Mouse (Mus musculus) hindbrain, embryonic 15.5 days (tissue): ENCODE measurements at regions not wholly inside any gene's neighbourhood (a gene's known extent, or its start where the extent isn't known, plus 50 kb on each side); places are given as distances from the start of the nearest gene placed in this dataset.

Experiments used
- ATAC-seq: fragments of 200-750 bp; cut with Nextera tagmentation; 2 replicates; pipeline ENCODE4 v1.8.0; 2017; ENCODE audit warnings: low read depth, moderate number of reproducible peaks, moderate TSS enrichment; ENCODE audit not compliant: low FRiP score
- H3K27ac ChIP-seq: fragments of 300-500 bp; sonication (generic); replicated peaks from 2 replicates; pipeline ENCODE4 v1.5.1; 2015; ENCODE audit warnings: mild to moderate bottlenecking, inconsistent platforms
- H3K27me3 ChIP-seq: fragments of 300-500 bp; sonication (generic); 2 replicates; pipeline ENCODE4 v1.6.1; 2015; ENCODE audit warnings: control low read depth, inconsistent platforms
- H3K36me3 ChIP-seq: fragments of 300-500 bp; sonication (generic); 2 replicates; pipeline ENCODE4 v1.6.1; 2015; ENCODE audit warnings: control low read depth, inconsistent platforms
- H3K4me1 ChIP-seq: fragments of 300-500 bp; sonication (generic); replicated peaks from 2 replicates; pipeline ENCODE4 v1.6.1; 2015; ENCODE audit warnings: control low read depth, inconsistent platforms
- H3K4me2 ChIP-seq: fragments of 300-500 bp; sonication (generic); 2 replicates; pipeline ENCODE4 v1.6.1; 2015; ENCODE audit warnings: moderate library complexity, mild to moderate bottlenecking, inconsistent platforms
- H3K4me3 ChIP-seq: fragments of 300-500 bp; sonication (generic); 2 replicates; pipeline ENCODE4 v1.5.1; 2015; ENCODE audit warnings: mild to moderate bottlenecking, inconsistent platforms
- H3K9ac ChIP-seq: fragments of 300-500 bp; sonication (generic); 2 replicates; pipeline ENCODE4 v1.6.1; 2015; ENCODE audit warnings: inconsistent platforms
- H3K9me3 ChIP-seq: fragments of 300-500 bp; sonication (generic); 2 replicates; pipeline ENCODE4 v1.6.1; 2016; ENCODE audit warnings: control low read depth, inconsistent platforms
- WGBS: fragments of 180-500 bp; shearing (Covaris S2); methylation state at CpG from one replicate; pipeline ENCODE4 v1.1.7; 2015; 5-methylcytosine and 5-hydroxymethylcytosine counted together

GRCm38 (mm10) chr5:142329724-142330520 is 71.4 kb upstream of the Foxk1 start:
- H3K4me2 ChIP-seq, result no peak overlapping the region
- no peak for ATAC-seq
- no peak overlapping the region for H3K9ac ChIP-seq
- H3K9me3 ChIP-seq, result no peaks in the 10 kb centered on the region
- H3K4me1 ChIP-seq, result no peaks in the 10 kb centered on the region
- H3K4me3 ChIP-seq, result no peak overlapping the region
- H3K27ac ChIP-seq, result no peak overlapping the region
- WGBS, result 82% methylated on average over 7 of the region's 7 CpGs
- no peaks in the 10 kb centered on the region for H3K36me3 ChIP-seq
- no peaks in the 10 kb centered on the region for H3K27me3 ChIP-seq

GRCm38 (mm10) chr5:142332744-142333143 is 68.6 kb upstream of the Foxk1 start:
- H3K9ac ChIP-seq, result no peak overlapping the region
- no peak overlapping the region for H3K4me2 ChIP-seq
- H3K27me3 ChIP-seq, result no peaks in the 10 kb centered on the region
- no peak for ATAC-seq
- H3K4me1 ChIP-seq, result no peaks in the 10 kb centered on the region
- H3K9me3 ChIP-seq, result no peaks in the 10 kb centered on the region
- H3K27ac ChIP-seq, result no peak overlapping the region
- no peaks in the 10 kb centered on the region for H3K36me3 ChIP-seq
- WGBS, result 48% methylated on average over 9 of the region's 9 CpGs
- H3K4me3 ChIP-seq, result no peak overlapping the region

DNA sequence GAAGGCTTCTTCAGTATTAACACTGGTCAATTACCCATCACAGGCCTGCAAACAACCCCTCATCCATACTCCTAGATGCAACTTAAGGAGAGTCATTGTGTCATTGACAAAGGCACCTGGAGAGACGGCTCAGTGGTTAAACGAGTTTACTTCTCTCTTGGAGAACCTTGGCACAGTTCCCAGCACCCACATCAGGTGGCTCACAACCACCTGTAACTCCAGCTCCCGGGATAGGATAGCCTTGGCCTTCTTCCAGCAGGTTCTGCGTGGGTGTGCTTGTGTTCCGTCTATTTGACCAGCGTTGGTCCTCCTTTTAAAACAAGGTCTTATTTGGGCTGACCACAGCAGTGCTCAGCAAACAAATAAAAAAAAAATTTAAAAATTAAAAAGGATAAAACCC is 63.9 kb upstream of the Foxk1 start:
- H3K27ac ChIP-seq, result no peak overlapping the region

GRCm38 (mm10) chr5:142338051-142338450 is 63.2 kb upstream of the Foxk1 start:
- 78% methylated on average over 11 of the region's 11 CpGs for WGBS
- Histone ChIP-seq H3K4me2 (no peak overlapping the region), H3K36me3 (no peaks in the 10 kb centered on the region)

More for the DNA sequence above, 63.9 kb upstream of the Foxk1 start:
- Histone ChIP-seq H3K9ac (no peak overlapping the region), H3K9me3 (no peaks in the 10 kb centered on the region), H3K4me1 (no peaks in the 10 kb centered on the region), H3K4me3 (no peak overlapping the region), H3K27me3 (no peaks in the 10 kb centered on the region), H3K36me3 (no peaks in the 10 kb centered on the region), H3K4me2 (no peak overlapping the region)
- 69% methylated on average over 6 of the region's 6 CpGs for WGBS
- no peak for ATAC-seq

DNA sequence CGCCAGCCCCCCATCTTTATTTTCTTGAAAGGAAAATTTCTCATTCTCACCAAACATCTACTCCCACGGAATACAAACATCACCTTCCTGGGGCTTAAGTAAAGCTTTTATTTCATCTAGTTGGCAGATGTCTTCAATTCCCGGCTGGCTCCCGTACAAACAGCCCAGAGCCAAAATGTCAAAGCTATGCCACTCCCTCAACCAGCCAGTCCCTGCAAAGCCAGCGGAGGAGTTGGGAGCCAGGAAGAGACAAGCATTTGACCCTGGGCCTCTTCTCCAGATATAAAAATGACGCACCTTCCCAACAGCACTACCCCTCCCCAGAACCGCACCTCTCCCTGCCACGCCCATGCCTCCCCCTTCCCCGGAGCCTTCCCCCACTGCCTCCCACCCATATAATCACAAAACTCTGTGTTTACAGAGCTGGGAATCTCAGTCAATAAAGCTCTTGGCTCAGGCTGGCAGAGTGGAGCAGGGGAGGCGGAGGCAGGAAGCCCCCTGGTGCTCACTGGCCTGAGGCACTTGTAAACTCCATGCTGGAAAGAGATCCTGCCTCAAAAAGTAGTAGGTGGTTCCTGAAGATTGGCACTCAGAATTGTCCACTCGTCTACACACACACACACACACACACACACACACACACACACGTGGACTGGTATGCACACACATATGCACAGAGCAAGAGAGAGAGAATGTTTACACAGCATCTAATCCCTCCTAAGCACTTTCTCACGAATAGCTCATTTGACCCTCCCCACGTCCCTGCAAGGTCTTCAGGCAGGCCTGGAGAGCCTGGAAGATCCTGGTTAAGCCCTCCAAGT is 60.9 kb upstream of the Foxk1 start:
- H3K9ac ChIP-seq, result no peak overlapping the region
- 67% methylated on average over 14 of the region's 14 CpGs for WGBS
- no peaks in the 10 kb centered on the region for H3K36me3 ChIP-seq
- no peaks in the 10 kb centered on the region for H3K27me3 ChIP-seq
- no peak overlapping the region for H3K4me2 ChIP-seq
- ATAC-seq, result no peak
- H3K27ac ChIP-seq, result no peak overlapping the region
- no peaks in the 10 kb centered on the region for H3K9me3 ChIP-seq
- no peaks in the 10 kb centered on the region for H3K4me1 ChIP-seq
- no peak overlapping the region for H3K4me3 ChIP-seq

More at GRCm38 (mm10) chr5:142338051-142338450, 63.2 kb upstream of the Foxk1 start:
- Histone ChIP-seq H3K9me3 (no peaks in the 10 kb centered on the region), H3K27me3 (no peaks in the 10 kb centered on the region), H3K4me1 (no peaks in the 10 kb centered on the region), H3K4me3 (no peak overlapping the region), H3K9ac (no peak overlapping the region), H3K27ac (no peak overlapping the region)
- no peak for ATAC-seq

GRCm38 (mm10) chr5:142341026-142341432 is 60.3 kb upstream of the Foxk1 start:
- Histone ChIP-seq H3K4me2 (no peak overlapping the region), H3K4me3 (no peak overlapping the region), H3K27ac (no peak overlapping the region), H3K9ac (no peak overlapping the region), H3K36me3 (no peaks in the 10 kb centered on the region), H3K4me1 (no peaks in the 10 kb centered on the region), H3K27me3 (no peaks in the 10 kb centered on the region), H3K9me3 (no peaks in the 10 kb centered on the region)
- no peak for ATAC-seq
- WGBS, result 72% methylated on average over 3 of the region's 3 CpGs

- Histone ChIP-seq H3K4me3 (no peak overlapping the region), H3K9me3 (no peaks in the 10 kb centered on the region), H3K36me3 (no peaks in the 10 kb centered on the region), H3K4me2 (no peak overlapping the region), H3K4me1 (no peaks in the 10 kb centered on the region), H3K27me3 (no peaks in the 10 kb centered on the region), H3K9ac (no peak overlapping the region), H3K27ac (no peak overlapping the region)
- no peak for ATAC-seq
- WGBS, result 94% methylated on average over 1 of the region's 1 CpGs
These were observed 54.8 kb upstream of the Foxk1 start for GRCm38 (mm10) chr5:142346454-142346853.

DNA sequence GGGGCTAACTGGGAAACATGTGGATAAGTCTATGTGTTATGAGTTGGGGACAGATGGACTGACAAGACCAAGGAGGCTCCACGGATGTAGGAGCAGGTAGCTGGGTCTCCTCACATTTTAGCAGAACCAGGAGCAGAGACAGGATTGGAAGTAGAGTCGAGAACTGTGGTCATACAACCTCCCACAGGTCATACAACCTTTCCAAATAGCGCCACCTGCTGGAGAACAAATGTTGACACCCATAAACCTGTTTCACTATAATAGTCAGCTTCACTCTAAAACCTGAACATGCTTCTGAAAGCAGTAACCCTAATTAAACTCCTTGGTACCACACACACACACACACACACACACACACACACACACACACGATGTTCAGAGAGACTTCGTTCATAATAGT is 50.7 kb upstream of the Foxk1 start:
- H3K36me3 ChIP-seq, result no peaks in the 10 kb centered on the region
- H3K27me3 ChIP-seq, result no peaks in the 10 kb centered on the region
- no peaks in the 10 kb centered on the region for H3K4me1 ChIP-seq
- no peak overlapping the region for H3K9ac ChIP-seq
- H3K4me3 ChIP-seq, result no peak overlapping the region
- H3K27ac ChIP-seq, result no peak overlapping the region
- H3K9me3 ChIP-seq, result no peaks in the 10 kb centered on the region
- WGBS, result 58% methylated on average over 5 of the region's 5 CpGs
- H3K4me2 ChIP-seq, result no peak overlapping the region
- no peak for ATAC-seq
